Mouse (Mus musculus) heart, adult 2 months (tissue): Measurements from ENCODE around the gene Ppp1r18.

Experiments used
- CTCF ChIP-seq: fragments of 200-600 bp; IDR thresholded peaks from 2 replicates; pipeline ENCODE4 v1.8.1; 2022; ENCODE audit warnings: antibody characterized with exemption, mild to moderate bottlenecking, moderate library complexity
- EP300 ChIP-seq: fragments of 200-500 bp; IDR thresholded peaks from 2 replicates; pipeline ENCODE4 v1.6.1; 2011; ENCODE audit warnings: low read depth, low read length, control low read depth; ENCODE audit not compliant: insufficient read depth
- POLR2A ChIP-seq: fragments of 200-500 bp; IDR thresholded peaks from 2 replicates; pipeline ENCODE4 v1.6.1; 2011; ENCODE audit warnings: mild to moderate bottlenecking, low read depth, low read length, control low read depth; ENCODE audit not compliant: insufficient read depth

DNA sequence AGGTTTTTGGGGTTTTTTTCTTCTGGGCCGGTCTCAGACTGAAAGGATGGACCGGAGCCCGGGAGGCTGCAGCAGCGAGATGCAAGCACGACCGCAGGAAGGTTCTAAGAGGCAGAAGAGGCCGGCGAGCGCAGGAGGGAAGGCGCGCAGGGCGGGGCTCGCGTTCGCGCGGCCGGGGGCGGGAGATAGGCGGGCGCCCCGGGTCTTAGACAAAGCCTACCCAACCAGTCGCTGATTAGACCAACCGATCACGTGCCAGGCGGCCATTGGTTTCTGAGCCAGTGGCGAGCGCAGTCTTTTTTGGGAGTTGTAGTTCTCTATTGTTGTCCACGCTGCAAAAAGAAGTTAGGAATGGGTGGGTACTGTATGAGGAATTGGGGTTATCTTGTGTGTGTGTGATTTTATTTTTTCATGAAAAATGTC lies 27.3 kb upstream of the Ppp1r18 start, which contains the start of gene Tubb5:
- TF ChIP-seq POLR2A (peak; percentile 97), CTCF (no peak), EP300 (0 out of 2 replicates have a peak, but pooled peaks have one; percentile 67)
